Mouse (Mus musculus): Measurements from ENCODE around the gene Kprp.

- no peak for TF ChIP-seq CTCF (IDR thresholded peaks at IDR 0.05; ENCODE audit: control insufficient read depth, insufficient read depth, insufficient replicate concordance, low read depth, low read length)
- TF ChIP-seq POLR2A (IDR thresholded peaks at IDR 0.05; ENCODE audit: control insufficient read depth, low read depth, low read length): no peak
These were observed 43.1 kb upstream of the Kprp start, which contains the start of gene 2310050C09Rik for GRCm38 (mm10) chr3:92870116-92870515.
